Mouse (Mus musculus) cerebellum, adult 2 months (tissue): ENCODE data around the gene Rad1. TPM values are rescaled to one million over a fixed set of nuclear protein-coding genes. Genes with fewer than 3 reads are reported as not detected.

ENCODE experiments used
- DNase-seq, 2 experiments: peaks; one replicate each; pipeline ENCODE4 v3.0.0; 2021
- H3K27ac ChIP-seq: fragments of 200-500 bp; 2 replicates; pipeline ENCODE4 v1.5.1; 2012; ENCODE audit warnings: low read length, control low read depth, inconsistent platforms; ENCODE audit not compliant: insufficient read depth
- H3K27me3 ChIP-seq: fragments of 200-500 bp; 2 replicates; pipeline ENCODE4 v1.6.1; 2012; ENCODE audit warnings: inconsistent platforms, mild to moderate bottlenecking, low read length, moderate library complexity; ENCODE audit not compliant: control insufficient read depth, insufficient read depth
- H3K4me1 ChIP-seq: fragments of 200-500 bp; 2 replicates; pipeline ENCODE4 v1.6.1; 2011; ENCODE audit warnings: low read length; ENCODE audit not compliant: control insufficient read depth, insufficient read depth
- H3K4me3 ChIP-seq: fragments of 200-500 bp; replicated peaks from 2 replicates; pipeline ENCODE3; 2011; ENCODE audit warnings: mild to moderate bottlenecking, low read depth, low read length, control low read depth; ENCODE audit not compliant: insufficient read depth
- CTCF ChIP-seq: fragments of 200-500 bp; IDR thresholded peaks from 2 replicates; pipeline ENCODE4 v1.5.1; 2011; ENCODE audit warnings: low read depth, mild to moderate bottlenecking, control low read depth, low read length, moderate library complexity, borderline replicate concordance; ENCODE audit not compliant: insufficient read depth
- POLR2A ChIP-seq: fragments of 200-500 bp; IDR thresholded peaks from 2 replicates; pipeline ENCODE4 v1.6.1; 2011; ENCODE audit warnings: low read length, control low read depth, borderline replicate concordance; ENCODE audit not compliant: insufficient read depth
- whole genome bisulfite sequencing: fragments of 180-500 bp; shearing (Covaris S2); methylation state at CpG from one replicate; pipeline ENCODE4 v1.1.7; 2018; 5-methylcytosine and 5-hydroxymethylcytosine counted together
- polyA plus RNA-seq: library from polyadenylated mRNA; depleted of rRNA; stranded (reverse); fragments of >200 nt; gene quantifications from 2 replicates; pipeline ENCODE4 v1.2.3, GENCODE M21; 2012

The Rad1 gene
- polyA plus RNA-seq, 1 experiment, result 15.2 TPM

DNA sequence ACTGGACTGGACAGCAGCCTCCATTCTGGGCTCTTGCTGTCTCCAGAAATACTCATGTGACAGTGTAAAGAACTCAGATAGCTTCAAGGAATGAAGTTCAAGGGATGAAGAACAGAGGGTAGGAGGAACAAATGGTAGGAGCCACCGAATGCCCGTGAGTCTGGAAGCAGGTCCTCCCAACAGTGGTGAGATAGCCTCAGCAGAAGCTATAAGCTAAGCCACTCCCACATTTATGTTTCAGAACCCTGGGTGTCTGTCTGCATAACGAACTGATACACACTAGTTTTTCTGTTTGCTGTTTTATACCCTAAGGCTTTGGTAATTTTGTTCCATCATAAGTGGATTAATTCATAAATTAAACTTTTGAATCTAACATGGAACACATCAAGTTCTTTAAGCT is 21.1 kb upstream of the Rad1 start:
- TF ChIP-seq CTCF (no peak), POLR2A (no peak)
- Histone ChIP-seq H3K27me3 (no peaks in the 10 kb centered on the region), H3K4me1 (no peaks in the 10 kb centered on the region), H3K4me3 (no peak overlapping the region), H3K27ac (no peak overlapping the region)
- 95% methylated on average over 3 of the region's 3 CpGs for WGBS
- DNase-seq, result no peak

DNA sequence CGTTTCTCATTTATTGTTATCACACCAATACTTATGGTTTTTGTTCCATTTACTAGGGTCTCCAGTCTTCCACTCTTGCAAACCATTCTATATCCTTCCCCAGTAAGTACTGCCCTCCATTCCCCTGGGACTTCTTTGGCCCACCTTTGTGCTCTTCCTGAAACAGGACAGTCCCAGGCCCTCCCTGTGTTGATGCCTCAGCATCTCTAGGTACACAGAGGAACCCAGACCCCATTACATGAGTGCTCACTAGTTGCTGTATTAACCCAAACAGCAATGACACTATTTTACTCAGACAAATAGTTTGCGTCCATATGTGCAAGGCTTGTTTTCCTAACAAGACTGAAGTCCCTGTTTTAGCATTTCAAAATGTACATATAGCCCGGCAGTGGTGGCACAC is 17.1 kb upstream of the Rad1 start:
- Histone ChIP-seq H3K27ac (no peak overlapping the region), H3K4me1 (no peaks in the 10 kb centered on the region), H3K4me3 (no peak overlapping the region), H3K27me3 (no peaks in the 10 kb centered on the region)
- no peak for DNase-seq
- WGBS, result 86% methylated on average over 3 of the region's 3 CpGs
- TF ChIP-seq CTCF (no peak), POLR2A (no peak)

GRCm38 (mm10) chr15:10469641-10470150 is 16.1 kb upstream of the Rad1 start:
- Histone ChIP-seq H3K4me1 (no peaks in the 10 kb centered on the region), H3K4me3 (peak overlapping the region; percentile 62), H3K27me3 (no peaks in the 10 kb centered on the region), H3K27ac (peak overlapping the region; percentile 15; the same call in 1 of the 2 replicates)
- TF ChIP-seq POLR2A (no peak), CTCF (no peak)
- no peak for DNase-seq
- under 1% methylated on average over 40 of the region's 40 CpGs for WGBS

DNA sequence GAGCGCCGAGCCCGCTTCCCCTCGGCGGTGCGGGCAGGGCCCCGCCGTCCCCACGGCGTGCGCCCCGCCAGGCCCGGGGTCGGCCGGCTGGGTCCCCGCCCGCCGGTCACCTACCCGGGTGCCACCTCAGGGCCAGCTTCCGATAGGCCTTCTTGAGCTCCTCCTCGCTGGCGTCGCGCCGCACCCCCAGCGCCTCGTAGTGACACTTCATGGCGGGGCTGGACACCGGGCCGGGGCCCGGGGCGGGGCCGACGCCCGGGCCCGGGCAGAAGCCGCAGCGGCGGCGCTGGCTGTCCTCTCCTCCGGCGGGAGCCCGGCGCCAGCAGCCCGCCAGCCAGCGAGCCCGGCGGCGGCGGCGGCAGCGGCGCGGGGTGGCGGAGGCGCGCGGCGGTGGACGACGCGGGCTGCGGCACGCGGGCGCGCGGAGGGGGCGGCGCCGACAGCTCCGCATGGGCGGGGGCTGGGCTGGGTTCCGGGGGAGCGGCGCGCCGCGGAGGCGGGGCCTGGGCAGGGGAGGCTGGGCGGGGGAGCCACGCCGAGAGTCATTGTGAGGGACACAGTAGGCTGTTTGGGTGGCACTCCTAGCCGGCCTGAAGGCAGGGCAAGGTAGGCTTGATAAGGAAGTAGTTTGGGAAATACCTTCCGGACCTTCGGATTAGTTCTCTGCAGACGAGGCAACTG is 15.5 kb upstream of the Rad1 start, which contains the start of gene Dnajc21:
Dnajc21 (minus strand) TSS at position 366 of the 681 bp plus-strand sequence.
- TF ChIP-seq POLR2A, result peak; percentile 61
- no peak for TF ChIP-seq CTCF
- WGBS, result under 1% methylated on average over 86 of the region's 87 CpGs
- peak; percentile 89 to 91 for DNase-seq
- Histone ChIP-seq H3K4me3 (peak within 1 kb of the TSS; percentile 85), H3K27ac (peak within 1 kb of the TSS; percentile 15), H3K4me1 (no peaks in the 10 kb centered on the region), H3K27me3 (no peaks in the 10 kb centered on the region)

GRCm38 (mm10) chr15:10470941-10471340 is 14.9 kb upstream of the Rad1 start:
- H3K4me3 ChIP-seq, result peak overlapping the region; percentile 85
- DNase-seq, result no peak
- no peak for TF ChIP-seq POLR2A
- TF ChIP-seq CTCF, result no peak
- no peak overlapping the region for H3K27ac ChIP-seq
- WGBS, result 7% methylated on average over 3 of the region's 3 CpGs
- H3K4me1 ChIP-seq, result no peaks in the 10 kb centered on the region
- H3K27me3 ChIP-seq, result no peaks in the 10 kb centered on the region

DNA sequence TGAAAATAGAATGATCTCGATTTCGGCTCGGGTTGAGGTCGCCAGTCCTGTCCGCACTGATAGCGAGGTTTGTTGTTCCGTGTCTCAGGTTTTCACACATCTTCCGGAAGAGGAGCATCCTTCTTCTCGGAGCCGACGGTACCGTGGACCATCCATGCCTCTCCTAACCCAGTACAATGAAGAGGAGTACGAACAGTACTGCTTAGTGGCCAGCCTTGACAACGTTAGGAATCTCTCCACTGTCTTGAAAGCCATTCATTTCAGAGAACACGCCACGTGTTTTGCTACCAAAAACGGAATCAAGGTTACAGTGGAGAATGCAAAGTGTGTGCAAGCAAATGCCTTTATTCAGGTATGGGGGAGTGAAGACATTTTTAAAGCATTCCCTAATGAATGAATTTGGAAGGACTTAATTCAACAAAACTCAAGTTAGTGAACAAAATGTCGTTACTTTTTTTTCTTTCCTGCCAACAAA is 584 bp downstream of the Rad1 start:
- no peak for DNase-seq
- Histone ChIP-seq H3K27me3 (no peaks in the 10 kb centered on the region), H3K4me3 (peak overlapping the region; percentile 78), H3K27ac (peak overlapping the region; percentile 38; the same call in 1 of the 2 replicates), H3K4me1 (no peaks in the 10 kb centered on the region; the same call in 1 of the 2 replicates)
- under 1% methylated on average over 18 of the region's 18 CpGs for WGBS
- TF ChIP-seq POLR2A (no peak), CTCF (no peak)

DNA sequence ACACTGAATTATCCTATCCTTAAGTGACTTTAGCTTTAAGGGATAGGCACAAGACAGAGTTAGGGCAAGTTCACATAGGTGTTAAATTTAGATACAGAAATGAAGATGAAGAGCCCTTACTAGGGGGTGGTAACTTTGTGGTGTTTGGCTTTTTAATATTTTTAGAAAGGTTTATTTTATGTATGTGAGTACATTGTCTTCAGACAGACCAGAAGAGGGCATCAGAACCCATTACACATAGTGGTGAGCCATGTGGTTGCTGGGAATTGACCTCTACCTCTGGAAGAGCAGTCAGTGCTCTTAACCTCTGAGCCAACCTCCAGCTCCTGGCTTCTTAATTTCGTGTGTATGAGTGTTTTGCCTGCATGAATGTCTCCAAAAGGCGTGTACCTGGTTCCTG is 1.4 kb downstream of the Rad1 start:
- no peak for TF ChIP-seq POLR2A
- TF ChIP-seq CTCF, result no peak
- DNase-seq, result no peak
- WGBS, result 47% methylated on average over 2 of the region's 2 CpGs
- no peaks in the 10 kb centered on the region for H3K27me3 ChIP-seq
- H3K4me3 ChIP-seq, result peak overlapping the region; percentile 31
- no peaks in the 10 kb centered on the region; the same call in 1 of the 2 replicates for H3K4me1 ChIP-seq
- H3K27ac ChIP-seq, result no peak overlapping the region

- 64% methylated on average over 5 of the region's 5 CpGs for WGBS
- no peaks in the 10 kb centered on the region for H3K27me3 ChIP-seq
- DNase-seq, result no peak
- no peaks in the 10 kb centered on the region; the same call in 1 of the 2 replicates for H3K4me1 ChIP-seq
- H3K4me3 ChIP-seq, result no peak overlapping the region
- no peak overlapping the region for H3K27ac ChIP-seq
- no peak for TF ChIP-seq CTCF
- no peak for TF ChIP-seq POLR2A
Measured at GRCm38 (mm10) chr15:10490101-10490500, 4.3 kb downstream of the Rad1 start.
